8 mouse cellular contexts compared by ENCODE assay signal in the genomic region with DNA sequence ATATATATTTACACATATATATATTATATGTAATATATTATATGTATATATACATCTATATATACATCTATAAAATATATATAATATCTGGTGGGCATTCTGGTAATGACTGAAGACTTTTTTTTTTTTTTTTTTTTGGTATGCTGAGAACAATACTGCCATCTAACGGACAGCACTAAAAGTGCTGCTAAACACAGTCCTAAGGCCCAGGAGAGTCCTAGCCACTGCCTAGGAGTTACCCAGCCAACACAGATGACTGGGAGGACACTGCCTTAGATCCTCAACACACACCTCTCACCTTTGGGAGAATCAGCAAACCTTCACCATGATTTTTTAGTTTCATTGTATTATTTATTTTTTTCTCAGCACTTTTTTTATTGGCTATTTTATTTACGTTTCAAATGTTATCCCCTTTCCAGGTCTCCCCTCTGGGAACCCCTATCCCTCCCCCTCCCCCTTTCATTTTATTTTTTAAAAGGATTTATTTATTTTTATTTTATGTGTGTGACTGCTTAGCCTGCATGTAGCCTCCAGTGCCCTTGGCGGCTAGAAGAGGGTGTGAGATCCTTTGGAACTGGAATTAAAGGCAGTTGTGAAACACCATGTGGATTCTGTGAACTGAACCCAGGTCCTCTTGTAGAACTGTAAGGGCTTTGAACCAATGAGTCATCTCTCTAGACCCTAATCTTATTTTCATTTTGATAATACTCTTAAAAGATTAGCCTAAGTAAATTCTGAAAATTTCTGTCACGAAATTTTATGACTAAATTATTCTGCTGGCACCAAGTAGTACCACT. TPM values are rescaled to one million over a fixed set of nuclear protein-coding genes. Genes with fewer than 3 reads are reported as not detected.
DNase-seq lines count a peak whose midpoint lies in the region; ATAC-seq lines count a peak whose summit lies in the region.

No protein-coding gene starts in this region.

- H3K27ac ChIP-seq in midbrain, embryonic 11.5 days (ENCODE audit: low read depth, low read length), result no peak overlapping the region
- no peak overlapping the region for H3K27ac ChIP-seq in midbrain, embryonic 10.5 days (replicated peaks)
- no peak overlapping the region for H3K27ac ChIP-seq in kidney, embryonic 16.5 days (ENCODE audit: low read length)
- H3K27ac ChIP-seq in neural tube, embryonic 14.5 days (ENCODE audit: low read depth, low read length), result no peak overlapping the region

- no peak overlapping the region for H3K9ac ChIP-seq in midbrain, embryonic 11.5 days (ENCODE audit: low read length)
- no peak overlapping the region for H3K9ac ChIP-seq in kidney, embryonic 16.5 days (replicated peaks; ENCODE audit: low read length)
- no peak overlapping the region for H3K9ac ChIP-seq in neural tube, embryonic 14.5 days (replicated peaks; ENCODE audit: low read depth, low read length)

- ATAC-seq in midbrain, embryonic 11.5 days (ENCODE audit: low FRiP score), result peak; percentile 62; the same call in 1 of the 2 replicates
- ATAC-seq in kidney, embryonic 16.5 days (ENCODE audit: low FRiP score, low TSS enrichment), result peak; percentile 79; the same call in 1 of the 2 replicates
- ATAC-seq in neural tube, embryonic 14.5 days (ENCODE audit: low read depth), result peak; percentile 74; the same call in 1 of the 2 replicates

- WGBS in midbrain, embryonic 11.5 days, result 65% methylated on average over 4 of the region's 4 CpGs
- 66% methylated on average over 4 of the region's 4 CpGs for WGBS in midbrain, embryonic 10.5 days
- WGBS in kidney, embryonic 16.5 days, result 65% methylated on average over 4 of the region's 4 CpGs
- 68% methylated on average over 4 of the region's 4 CpGs for WGBS in neural tube, embryonic 14.5 days

- H3K4me3 ChIP-seq in midbrain, embryonic 11.5 days (ENCODE audit: low read depth, low read length), result no peak overlapping the region
- no peak overlapping the region for H3K4me3 ChIP-seq in midbrain, embryonic 10.5 days
- no peak overlapping the region for H3K4me3 ChIP-seq in kidney, embryonic 16.5 days (ENCODE audit: low read length)
- H3K4me3 ChIP-seq in neural tube, embryonic 14.5 days (ENCODE audit: low read depth, low read length), result no peak overlapping the region

- peak; percentile 60 for DNase-seq in embryo, embryonic 10 days (ENCODE audit: low spot score)
- DNase-seq in embryo, embryonic 9.5 days (ENCODE audit: extremely low spot score), result no peak
- DNase-seq in midbrain, embryonic 11.5 days (ENCODE audit: low spot score, missing footprints), result no peak
- no peak for DNase-seq in midbrain, embryonic 10.5 days (ENCODE audit: low spot score)
- no peak for DNase-seq in layer of hippocampus, postnatal 36 days
- no peak for DNase-seq in ovary, adult 18-20 months (ENCODE audit: low spot score)

- H3K4me1 ChIP-seq in midbrain, embryonic 11.5 days (ENCODE audit: control insufficient read depth, insufficient read depth, low read length), result no peaks in the 10 kb centered on the region
- no peaks in the 10 kb centered on the region for H3K4me1 ChIP-seq in midbrain, embryonic 10.5 days
- H3K4me1 ChIP-seq in kidney, embryonic 16.5 days (ENCODE audit: insufficient read depth, low read length), result no peaks in the 10 kb centered on the region
- no peaks in the 10 kb centered on the region for H3K4me1 ChIP-seq in neural tube, embryonic 14.5 days (ENCODE audit: control insufficient read depth, insufficient read depth, low read length)

- no peaks in the 10 kb centered on the region for H3K27me3 ChIP-seq in midbrain, embryonic 11.5 days (ENCODE audit: control insufficient read depth, insufficient read depth, low read length)
- H3K27me3 ChIP-seq in midbrain, embryonic 10.5 days (ENCODE audit: low read depth, poor library complexity, severe bottlenecking), result no peaks in the 10 kb centered on the region
- no peaks in the 10 kb centered on the region for H3K27me3 ChIP-seq in kidney, embryonic 16.5 days (ENCODE audit: insufficient read depth, low read length)
- no peaks in the 10 kb centered on the region for H3K27me3 ChIP-seq in neural tube, embryonic 14.5 days (ENCODE audit: control insufficient read depth, insufficient read depth, low read length)

- no peaks in the 10 kb centered on the region for H3K9me3 ChIP-seq in midbrain, embryonic 11.5 days (ENCODE audit: control insufficient read depth, low read length)
- no peaks in the 10 kb centered on the region for H3K9me3 ChIP-seq in midbrain, embryonic 10.5 days (replicated peaks)
- no peaks in the 10 kb centered on the region for H3K9me3 ChIP-seq in kidney, embryonic 16.5 days (ENCODE audit: low read length)
- no peaks in the 10 kb centered on the region for H3K9me3 ChIP-seq in neural tube, embryonic 14.5 days (ENCODE audit: control insufficient read depth, low read length)

- H3K36me3 ChIP-seq in midbrain, embryonic 11.5 days (ENCODE audit: control insufficient read depth, insufficient read depth, low read length), result no peaks in the 10 kb centered on the region; the same call in 1 of the 2 replicates
- H3K36me3 ChIP-seq in midbrain, embryonic 10.5 days, result peaks cover 46% of the 10 kb centered on the region
- H3K36me3 ChIP-seq in kidney, embryonic 16.5 days (ENCODE audit: insufficient read depth, low read length), result peaks cover 19% of the 10 kb centered on the region
- peaks cover 26% of the 10 kb centered on the region for H3K36me3 ChIP-seq in neural tube, embryonic 14.5 days (ENCODE audit: control insufficient read depth, insufficient read depth, low read length)

- no peak overlapping the region for H3K4me2 ChIP-seq in midbrain, embryonic 11.5 days
- H3K4me2 ChIP-seq in kidney, embryonic 16.5 days (replicated peaks; ENCODE audit: low read depth, low read length), result no peak overlapping the region
- no peak overlapping the region for H3K4me2 ChIP-seq in neural tube, embryonic 14.5 days (ENCODE audit: low read depth, low read length)

RNA-seq across cellular contexts. Expression of a gene that starts 38.9 kb away (rescaled TPM):
- 4.2 and 4.8 TPM in 2 replicates for polyA plus RNA-seq in midbrain, embryonic 11.5 days (2014; fragmentation: Nextera tagmentation; extraction: Ambion mirVana)
- polyA plus RNA-seq in midbrain, embryonic 10.5 days (2016; fragmentation: Nextera tagmentation; extraction: Ambion mirVana), result 4.6 and 5.8 TPM in 2 replicates
- polyA plus RNA-seq in kidney, embryonic 16.5 days (2015; fragmentation: Nextera tagmentation; extraction: Ambion mirVana), result 18.8 and 20.0 TPM in 2 replicates
- polyA plus RNA-seq in neural tube, embryonic 14.5 days (2014; fragmentation: Nextera tagmentation; extraction: Ambion mirVana), result 7.1 and 7.8 TPM in 2 replicates
- total RNA-seq in layer of hippocampus, postnatal 36 days (2021), result 10 to 100 TPM; 56.4 to 60.6 TPM

RNA-seq across cellular contexts. Expression of a gene that starts 52.8 kb away (rescaled TPM):
- 58.7 and 60.0 TPM in 2 replicates for polyA plus RNA-seq in midbrain, embryonic 11.5 days (2014; fragmentation: Nextera tagmentation; extraction: Ambion mirVana)
- 41.3 and 48.6 TPM in 2 replicates for polyA plus RNA-seq in midbrain, embryonic 10.5 days (2016; fragmentation: Nextera tagmentation; extraction: Ambion mirVana)
- 77.1 and 82.6 TPM in 2 replicates for polyA plus RNA-seq in kidney, embryonic 16.5 days (2015; fragmentation: Nextera tagmentation; extraction: Ambion mirVana)
- polyA plus RNA-seq in neural tube, embryonic 14.5 days (2014; fragmentation: Nextera tagmentation; extraction: Ambion mirVana), result 87.4 and 88.0 TPM in 2 replicates
- total RNA-seq in layer of hippocampus, postnatal 36 days (2021), result 10 to 100 TPM; 56.3 to 59.0 TPM
